Mouse (Mus musculus) monocyte, adult 5-6 weeks (primary cell): ENCODE measurements around the gene Tas2r134. TPM values are rescaled to one million over a fixed set of nuclear protein-coding genes. Genes with fewer than 3 reads are reported as not detected.

Source experiments
- ATAC-seq: fragments of 153-309, 156-312 bp; replicated peaks from 2 replicates; pipeline ENCODE4 v1.8.0; 2017; ENCODE audit warnings: mild to moderate bottlenecking; ENCODE audit not compliant: low TSS enrichment, insufficient number of reproducible peaks, severe bottlenecking, poor library complexity, low FRiP score
- total RNA-seq: library from RNA; stranded (forward); fragments of 200-1000, 200-491, 200-594 nt; gene quantifications from 3 replicates; pipeline ENCODE4 v1.2.3, GENCODE M21; 2017

Tas2r134 gene
- total RNA-seq, 1 experiment from 2014 or later, result not detected

DNA sequence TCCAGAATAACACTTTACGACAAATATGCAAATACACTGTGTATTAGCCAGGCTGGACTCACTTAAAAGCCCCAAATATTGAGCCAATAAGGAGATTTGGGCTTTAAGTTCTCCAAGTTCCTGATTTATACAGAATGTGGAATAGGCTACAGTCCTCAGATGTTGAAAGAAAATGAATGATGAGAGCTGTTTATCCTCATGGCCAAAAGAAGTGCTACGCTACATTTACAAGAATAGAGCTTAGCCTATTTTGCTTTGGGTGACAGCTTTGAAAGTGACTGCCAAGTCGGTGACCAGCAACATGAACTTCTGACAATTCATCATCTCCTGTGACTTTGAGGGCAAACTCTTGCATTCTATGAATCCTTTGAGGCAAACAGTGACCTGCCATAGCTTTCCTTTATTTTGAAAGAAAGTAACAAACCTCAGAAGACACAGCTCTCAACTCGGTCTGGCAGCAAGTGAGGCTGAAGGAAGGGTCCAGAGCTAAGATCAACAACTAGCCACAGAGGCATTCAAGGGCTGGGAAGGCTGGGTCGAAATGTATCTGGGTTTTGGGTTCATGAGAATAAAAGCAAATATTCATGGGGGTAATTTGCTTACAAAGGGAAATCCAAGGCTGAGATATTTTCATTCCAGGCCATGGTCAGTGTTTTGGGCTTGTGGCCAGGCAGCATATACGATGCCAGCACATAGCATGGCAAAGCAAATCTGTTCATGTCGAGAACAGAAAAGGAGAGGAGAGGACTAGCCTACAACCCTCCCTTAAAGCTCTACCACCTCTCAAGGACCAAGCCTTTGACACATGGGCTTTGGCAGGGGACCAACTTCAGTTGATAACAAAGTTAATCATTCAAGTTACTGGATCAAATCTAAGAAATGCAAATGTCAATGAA is 16.2 kb downstream of the Tas2r134 start:
- no peak for ATAC-seq

DNA sequence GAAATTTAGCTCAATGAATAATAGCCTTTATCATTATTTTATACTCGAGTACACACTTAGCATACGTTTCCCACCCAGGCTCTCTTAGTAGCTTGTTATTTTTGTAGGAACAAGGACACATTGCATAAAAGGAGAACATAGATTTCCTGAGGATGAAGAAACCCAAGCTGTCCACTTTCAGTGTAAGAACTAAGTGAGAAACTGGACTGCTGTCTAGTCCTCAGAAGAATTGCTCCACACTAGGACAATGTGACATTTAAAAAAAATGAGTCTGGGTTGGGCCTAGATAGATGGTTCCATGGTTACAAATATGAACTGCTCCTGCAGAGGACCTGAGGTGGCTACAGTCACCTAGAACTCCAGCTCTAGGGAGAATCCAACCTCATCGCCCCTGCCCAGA is 20.7 kb downstream of the Tas2r134 start:
- no peak for ATAC-seq

GRCm38 (mm10) chr2:51649887-51650286 is 22.6 kb downstream of the Tas2r134 start:
- no peak for ATAC-seq

- no peak for ATAC-seq
Measured at GRCm38 (mm10) chr2:51652086-51652485, 24.8 kb downstream of the Tas2r134 start.

GRCm38 (mm10) chr2:51657684-51658083 is 30.4 kb downstream of the Tas2r134 start:
- no peak for ATAC-seq

- ATAC-seq, result no peak
Measured at GRCm38 (mm10) chr2:51658288-51658687, 31.0 kb downstream of the Tas2r134 start.

- no peak for ATAC-seq
Measured at GRCm38 (mm10) chr2:51674321-51674720, 47.0 kb downstream of the Tas2r134 start.
